Mouse (Mus musculus): ENCODE measurements around the gene Kmt2e. TPM values are rescaled to one million over a fixed set of nuclear protein-coding genes. Genes with fewer than 3 reads are reported as not detected.

Kmt2e gene
- 18.8 and 19.8 TPM in 2 replicates for polyA plus RNA-seq (2012; rRNA removed)

DNA sequence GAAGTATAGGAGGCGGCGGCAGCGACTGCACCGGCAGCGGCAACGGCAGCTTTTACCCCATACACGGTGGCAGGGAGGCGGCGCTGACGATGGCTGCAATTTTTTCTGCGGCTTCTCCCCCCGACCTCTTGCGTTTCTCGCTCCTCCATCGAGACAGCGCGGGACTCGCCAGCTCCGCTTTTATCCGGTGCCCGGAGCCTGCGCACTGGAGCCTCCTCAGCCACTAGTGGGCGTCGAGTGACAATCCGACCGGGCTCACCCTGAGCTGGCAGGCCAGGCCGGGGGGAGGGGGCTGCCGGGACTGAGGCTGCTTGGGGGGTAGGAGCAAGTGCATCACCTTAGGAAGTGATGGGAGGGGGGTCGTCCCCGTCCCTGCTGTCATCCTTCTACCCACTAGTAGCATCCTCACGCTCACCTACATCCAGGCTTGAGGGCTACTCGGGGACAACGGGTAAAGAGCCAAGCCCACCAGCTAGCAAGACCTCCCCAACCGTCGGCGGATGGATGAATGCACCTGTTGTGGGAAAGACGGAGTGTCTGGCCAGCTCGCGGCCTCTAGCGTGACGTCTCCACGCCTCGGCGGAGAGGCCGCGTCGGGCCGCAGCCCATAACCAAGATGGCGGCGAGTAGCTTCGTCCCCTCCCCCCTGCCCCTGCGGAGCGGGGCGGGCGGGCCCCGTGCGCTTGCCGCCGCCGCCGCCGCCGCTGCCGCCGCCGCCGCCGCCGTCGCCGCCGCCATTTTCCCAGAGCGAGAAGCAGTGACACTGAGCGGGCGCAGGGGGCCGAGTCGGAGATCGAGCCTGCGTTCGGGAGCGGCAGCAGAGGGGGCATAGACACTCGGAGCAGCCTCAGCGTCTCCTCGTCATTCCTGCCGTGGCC lies at the start of gene Kmt2e:
Gene Kmt2e (plus strand): TSS at position 722 of the 878 bp plus-strand sequence.
- H3K27me3 ChIP-seq (replicated peaks; ENCODE audit: control insufficient read depth, insufficient read depth, low read length): no peaks in the 10 kb centered on the region
- WGBS: under 1% methylated on average over 85 of the region's 85 CpGs
- DNase-seq: peak; percentile 95
- H3K4me1 ChIP-seq (ENCODE audit: control insufficient read depth, insufficient read depth, low read length): no peaks in the 10 kb centered on the region; the same call in 1 of the 2 replicates
- no peaks in the 10 kb centered on the region for H3K36me3 ChIP-seq (ENCODE audit: control insufficient read depth, insufficient read depth, low read length)
- peak within 1 kb of the TSS; percentile 100 for H3K27ac ChIP-seq (ENCODE audit: insufficient read depth, low read depth, low read length)
- TF ChIP-seq POLR2A (IDR thresholded peaks at IDR 0.05; ENCODE audit: low read depth, low read length) (peak; percentile 65), CTCF (conservative IDR thresholded peaks at IDR 0.05; ENCODE audit: insufficient read depth, insufficient read length, low read depth, low read length) (peak; percentile 36)
- peak within 1 kb of the TSS; percentile 97 for H3K4me3 ChIP-seq (ENCODE audit: insufficient read depth, low read depth, low read length)

DNA sequence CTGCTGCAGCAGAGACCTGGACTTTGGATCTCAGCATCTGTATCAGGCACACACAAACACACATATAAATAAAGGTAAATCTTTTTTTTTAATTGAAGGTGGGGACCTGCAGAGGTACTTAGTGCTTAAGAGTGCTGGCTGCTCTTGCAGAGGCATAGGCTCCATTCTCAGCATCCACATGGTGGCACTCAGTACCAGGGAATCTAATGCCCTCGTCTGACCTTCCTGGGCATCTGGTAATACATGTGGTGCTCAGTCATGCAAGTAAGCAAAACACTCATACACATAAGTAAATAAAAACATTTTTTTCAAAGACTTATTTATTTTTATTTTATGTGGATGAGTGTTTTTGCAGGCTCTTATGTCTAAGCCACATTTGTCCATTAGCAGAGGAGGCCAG lies 49.1 kb upstream of the Kmt2e start:
- Histone ChIP-seq H3K4me1 (ENCODE audit: control insufficient read depth, insufficient read depth, low read length) (no peaks in the 10 kb centered on the region; the same call in 1 of the 2 replicates), H3K27ac (ENCODE audit: insufficient read depth, low read depth, low read length) (no peak overlapping the region), H3K4me3 (ENCODE audit: insufficient read depth, low read depth, low read length) (no peak overlapping the region), H3K27me3 (replicated peaks; ENCODE audit: control insufficient read depth, insufficient read depth, low read length) (no peaks in the 10 kb centered on the region), H3K36me3 (ENCODE audit: control insufficient read depth, insufficient read depth, low read length) (no peaks in the 10 kb centered on the region)
- 35% methylated on average over 1 of the region's 1 CpGs for WGBS
- DNase-seq: peak; percentile 66
- TF ChIP-seq CTCF (conservative IDR thresholded peaks at IDR 0.05; ENCODE audit: insufficient read depth, insufficient read length, low read depth, low read length) (peak; percentile 69), POLR2A (IDR thresholded peaks at IDR 0.05; ENCODE audit: low read depth, low read length) (no peak)

DNA sequence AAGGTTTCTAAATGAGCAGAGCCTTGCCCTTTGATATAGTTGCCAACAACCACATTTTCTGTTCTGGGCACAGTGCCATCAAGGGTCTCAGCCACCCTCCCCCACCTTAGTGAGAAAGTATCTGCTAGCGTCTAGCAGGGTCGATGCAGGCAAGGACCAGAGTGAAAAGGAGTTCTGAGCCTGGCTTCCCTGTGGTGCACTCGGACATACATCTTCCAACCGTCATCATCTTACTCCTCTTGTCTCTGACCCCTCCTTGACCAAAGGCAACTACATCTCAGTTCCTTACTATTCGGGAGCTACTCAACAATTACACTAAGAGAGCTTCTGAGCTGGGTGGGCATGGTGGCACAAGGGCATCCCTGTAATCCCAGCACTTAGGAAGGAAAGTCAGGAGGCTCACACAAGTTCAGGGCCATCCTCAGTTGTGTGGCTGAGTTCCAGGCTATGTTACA lies 48.5 kb upstream of the Kmt2e start:
- DNase-seq: no peak
- Histone ChIP-seq H3K27me3 (replicated peaks; ENCODE audit: control insufficient read depth, insufficient read depth, low read length) (no peaks in the 10 kb centered on the region), H3K36me3 (ENCODE audit: control insufficient read depth, insufficient read depth, low read length) (no peaks in the 10 kb centered on the region), H3K27ac (ENCODE audit: insufficient read depth, low read depth, low read length) (no peak overlapping the region), H3K4me3 (ENCODE audit: insufficient read depth, low read depth, low read length) (no peak overlapping the region), H3K4me1 (ENCODE audit: control insufficient read depth, insufficient read depth, low read length) (no peaks in the 10 kb centered on the region; the same call in 1 of the 2 replicates)
- TF ChIP-seq CTCF (conservative IDR thresholded peaks at IDR 0.05; ENCODE audit: insufficient read depth, insufficient read length, low read depth, low read length) (no peak), POLR2A (IDR thresholded peaks at IDR 0.05; ENCODE audit: low read depth, low read length) (no peak)
- WGBS: 53% methylated on average over 5 of the region's 5 CpGs

DNA sequence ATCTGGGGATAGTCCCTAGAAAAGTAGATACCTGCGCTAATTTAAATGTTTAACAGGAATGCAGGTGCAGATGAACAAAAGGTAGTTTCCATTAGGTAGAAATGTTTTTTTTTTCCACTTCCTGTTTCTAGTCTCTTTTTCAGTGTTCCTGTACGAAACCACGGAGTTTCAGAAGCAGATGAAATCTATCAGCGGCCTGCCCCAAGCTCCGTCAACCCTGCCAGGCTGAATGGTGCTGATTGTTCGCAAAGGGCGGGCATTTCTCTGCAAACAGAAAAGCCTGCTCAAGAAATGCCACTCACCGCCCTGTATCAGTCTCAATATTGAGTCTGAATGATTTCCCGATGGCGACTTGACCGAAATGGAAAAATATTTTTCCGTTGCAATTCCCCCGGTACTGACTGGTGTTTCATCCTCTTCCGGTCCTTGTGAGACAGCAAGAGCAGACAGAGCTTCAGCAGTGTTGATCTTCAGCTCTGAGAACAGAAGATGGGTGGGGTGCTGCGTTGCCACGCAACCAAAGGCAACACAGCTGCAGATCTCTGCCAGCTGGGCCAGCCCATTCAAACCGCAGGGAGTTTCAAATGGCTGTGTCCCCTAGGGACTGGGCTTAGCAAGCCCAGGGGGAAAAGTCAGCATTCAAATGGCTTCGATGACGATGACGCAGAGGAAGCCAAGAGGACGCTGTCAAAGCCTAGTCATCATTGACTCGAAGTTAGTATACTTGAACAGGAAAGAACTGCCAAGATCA lies 47.5 kb upstream of the Kmt2e start:
- peak overlapping the region; percentile 87 for H3K27ac ChIP-seq (ENCODE audit: insufficient read depth, low read depth, low read length)
- WGBS: 3% methylated on average over 22 of the region's 22 CpGs
- H3K4me3 ChIP-seq (ENCODE audit: insufficient read depth, low read depth, low read length): peak overlapping the region; percentile 38
- H3K36me3 ChIP-seq (ENCODE audit: control insufficient read depth, insufficient read depth, low read length): no peaks in the 10 kb centered on the region
- no peaks in the 10 kb centered on the region; the same call in 1 of the 2 replicates for H3K4me1 ChIP-seq (ENCODE audit: control insufficient read depth, insufficient read depth, low read length)
- DNase-seq: peak; percentile 94
- no peaks in the 10 kb centered on the region for H3K27me3 ChIP-seq (replicated peaks; ENCODE audit: control insufficient read depth, insufficient read depth, low read length)
- TF ChIP-seq POLR2A (IDR thresholded peaks at IDR 0.05; ENCODE audit: low read depth, low read length) (no peak), CTCF (conservative IDR thresholded peaks at IDR 0.05; ENCODE audit: insufficient read depth, insufficient read length, low read depth, low read length) (no peak)

DNA sequence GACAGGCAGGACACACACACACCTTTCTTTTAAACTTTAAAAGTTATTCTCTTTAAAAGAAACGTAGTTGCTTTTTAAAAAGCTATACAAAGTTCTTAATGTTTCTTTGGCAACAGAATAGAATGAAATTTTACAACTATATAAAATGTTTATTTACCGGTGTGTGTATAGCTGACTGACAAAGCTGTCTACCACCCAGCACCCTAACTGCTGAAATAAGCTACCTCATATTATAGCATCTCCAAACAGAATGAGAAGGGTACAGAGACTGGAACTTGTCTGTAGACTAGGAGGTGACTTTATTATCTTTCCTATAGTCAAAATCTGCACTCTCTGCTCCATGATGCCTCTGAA lies 47.0 kb upstream of the Kmt2e start:
- Histone ChIP-seq H3K4me1 (ENCODE audit: control insufficient read depth, insufficient read depth, low read length) (no peaks in the 10 kb centered on the region; the same call in 1 of the 2 replicates), H3K4me3 (ENCODE audit: insufficient read depth, low read depth, low read length) (no peak overlapping the region), H3K27ac (ENCODE audit: insufficient read depth, low read depth, low read length) (0 out of 2 replicates have a peak overlapping the region, but pooled peaks have one; percentile 22), H3K27me3 (replicated peaks; ENCODE audit: control insufficient read depth, insufficient read depth, low read length) (no peaks in the 10 kb centered on the region), H3K36me3 (ENCODE audit: control insufficient read depth, insufficient read depth, low read length) (no peaks in the 10 kb centered on the region)
- TF ChIP-seq POLR2A (IDR thresholded peaks at IDR 0.05; ENCODE audit: low read depth, low read length): no peak
- TF ChIP-seq CTCF (conservative IDR thresholded peaks at IDR 0.05; ENCODE audit: insufficient read depth, insufficient read length, low read depth, low read length): no peak
- WGBS: 51% methylated on average over 2 of the region's 2 CpGs
- no peak for DNase-seq

DNA sequence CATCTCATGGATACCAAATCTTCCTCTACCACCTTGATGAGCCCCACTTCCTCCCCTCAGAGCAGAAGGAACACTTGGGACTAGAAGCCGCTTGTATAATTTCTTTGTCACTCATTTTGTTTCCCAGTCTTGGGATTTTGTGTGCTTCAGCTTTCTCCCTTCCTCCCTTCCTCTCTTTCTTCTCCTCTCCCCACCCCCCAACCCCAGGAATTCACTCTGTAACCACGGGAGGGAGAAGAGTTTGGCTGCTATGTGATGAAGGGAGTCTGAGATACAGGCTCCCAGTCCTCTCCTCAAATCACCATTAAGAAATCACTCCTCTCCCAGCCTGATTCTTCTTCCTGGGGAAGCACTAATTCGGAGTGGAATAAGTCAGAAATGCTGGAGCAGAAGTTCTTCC lies 46.1 kb upstream of the Kmt2e start:
- Histone ChIP-seq H3K27me3 (replicated peaks; ENCODE audit: control insufficient read depth, insufficient read depth, low read length) (no peaks in the 10 kb centered on the region), H3K36me3 (ENCODE audit: control insufficient read depth, insufficient read depth, low read length) (no peaks in the 10 kb centered on the region), H3K27ac (ENCODE audit: insufficient read depth, low read depth, low read length) (no peak overlapping the region), H3K4me3 (ENCODE audit: insufficient read depth, low read depth, low read length) (no peak overlapping the region), H3K4me1 (ENCODE audit: control insufficient read depth, insufficient read depth, low read length) (no peaks in the 10 kb centered on the region; the same call in 1 of the 2 replicates)
- no peak for DNase-seq
- no peak for TF ChIP-seq CTCF (conservative IDR thresholded peaks at IDR 0.05; ENCODE audit: insufficient read depth, insufficient read length, low read depth, low read length)
- no peak for TF ChIP-seq POLR2A (IDR thresholded peaks at IDR 0.05; ENCODE audit: low read depth, low read length)
- 31% methylated on average over 3 of the region's 3 CpGs for WGBS
